Mouse (Mus musculus) splenic B cell, adult 2 months (primary cell): ENCODE measurements at regions not wholly inside any gene's neighbourhood (a gene's known extent, or its start where the extent isn't known, plus 50 kb on each side); places are given as distances from the start of the nearest gene placed in this dataset.

Experiments used
- DNase-seq: peaks from one replicate; pipeline ENCODE4 v3.0.0-alpha.2; 2011; ENCODE audit warnings: low read depth, low spot score
- H3K27me3 ChIP-seq: 2 replicates; pipeline ENCODE4 v1.6.1; 2012; ENCODE audit warnings: mild to moderate bottlenecking, low read length, moderate library complexity, mixed read lengths; ENCODE audit not compliant: control insufficient read depth, poor library complexity, insufficient read depth, severe bottlenecking
- H3K36me3 ChIP-seq: 2 replicates; pipeline ENCODE4 v1.6.1; 2012; ENCODE audit warnings: mild to moderate bottlenecking, low read length, moderate library complexity, mixed read lengths; ENCODE audit not compliant: control insufficient read depth, poor library complexity, insufficient read depth, severe bottlenecking

DNA sequence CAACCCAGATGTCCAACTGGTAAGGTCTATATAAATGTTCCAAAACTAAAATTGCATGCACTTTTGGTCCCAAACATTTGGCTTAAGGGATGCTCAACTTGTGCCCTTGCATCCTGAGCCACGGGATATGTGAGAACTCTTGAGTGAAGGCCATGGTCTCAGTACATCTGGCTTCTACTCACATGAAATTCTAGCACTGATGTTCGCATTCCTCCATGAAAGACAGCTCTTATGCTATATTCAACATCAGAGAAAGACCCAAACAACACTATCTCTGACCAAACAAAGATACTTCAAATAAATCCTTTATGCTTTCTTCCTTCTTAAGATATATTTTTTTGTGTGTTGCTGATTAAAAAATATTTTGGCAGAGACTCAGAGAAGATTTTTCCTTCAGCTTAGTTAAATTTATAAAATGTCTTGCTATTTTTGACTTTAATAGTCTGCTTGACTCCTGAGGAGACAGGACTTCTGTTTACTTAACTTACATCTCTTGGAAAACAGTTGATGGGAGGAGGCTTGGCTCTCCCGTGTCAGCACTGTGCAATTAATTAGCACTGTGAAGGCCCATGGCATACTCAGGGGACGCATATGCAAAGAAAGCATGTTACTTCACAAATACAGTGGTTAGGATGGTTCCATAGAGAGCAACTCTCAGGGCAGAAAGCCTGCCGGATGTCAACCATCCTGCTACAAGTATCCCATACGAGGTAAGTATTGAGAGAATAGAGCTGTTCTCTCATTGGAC, 230.9 kb downstream of the Gm19410 start:
- Histone ChIP-seq H3K27me3 (no peaks in the 10 kb centered on the region), H3K36me3 (no peaks in the 10 kb centered on the region)
- no peak for DNase-seq

DNA sequence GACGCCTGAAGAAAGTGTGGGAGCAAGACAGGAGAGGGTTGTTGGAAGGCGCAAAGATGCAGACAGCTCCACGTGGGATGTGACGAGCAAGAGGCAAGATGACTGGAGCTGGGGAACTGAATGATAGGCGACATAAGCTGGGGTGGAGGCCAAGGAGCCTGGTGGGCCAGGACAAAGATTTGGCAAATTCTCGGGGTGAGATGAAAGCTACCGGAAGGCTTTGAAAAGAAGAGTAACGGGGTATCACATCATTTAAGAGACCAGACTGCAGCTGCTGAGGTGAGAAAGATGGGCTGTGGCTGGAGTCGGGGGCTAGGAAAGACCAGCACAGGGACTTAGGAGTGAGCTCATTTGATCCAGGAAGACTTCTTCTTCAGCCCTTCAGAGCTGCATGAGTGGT, 234.0 kb downstream of the Gm19410 start:
- Histone ChIP-seq H3K27me3 (no peaks in the 10 kb centered on the region), H3K36me3 (no peaks in the 10 kb centered on the region)
- no peak for DNase-seq

DNA sequence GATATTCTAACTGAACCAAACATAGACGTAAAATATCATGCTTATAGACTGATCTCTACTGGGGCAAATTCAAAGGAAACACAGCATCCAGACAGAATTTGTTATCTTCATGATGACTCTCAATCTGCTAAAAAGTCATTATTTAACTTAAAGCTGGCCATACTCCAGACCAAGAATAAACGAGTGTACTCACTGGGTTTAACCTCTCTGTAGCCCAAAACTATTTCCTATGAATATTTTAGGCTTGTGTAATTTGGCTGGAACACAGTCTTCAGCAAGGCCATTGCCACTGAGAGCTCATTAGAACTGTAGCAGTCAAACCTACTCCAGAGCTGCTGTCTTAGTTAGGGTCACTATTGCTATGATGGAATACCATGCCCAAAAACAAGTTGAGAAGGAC, 238.8 kb downstream of the Gm19410 start:
- Histone ChIP-seq H3K27me3 (no peaks in the 10 kb centered on the region), H3K36me3 (no peaks in the 10 kb centered on the region)
- no peak for DNase-seq

DNA sequence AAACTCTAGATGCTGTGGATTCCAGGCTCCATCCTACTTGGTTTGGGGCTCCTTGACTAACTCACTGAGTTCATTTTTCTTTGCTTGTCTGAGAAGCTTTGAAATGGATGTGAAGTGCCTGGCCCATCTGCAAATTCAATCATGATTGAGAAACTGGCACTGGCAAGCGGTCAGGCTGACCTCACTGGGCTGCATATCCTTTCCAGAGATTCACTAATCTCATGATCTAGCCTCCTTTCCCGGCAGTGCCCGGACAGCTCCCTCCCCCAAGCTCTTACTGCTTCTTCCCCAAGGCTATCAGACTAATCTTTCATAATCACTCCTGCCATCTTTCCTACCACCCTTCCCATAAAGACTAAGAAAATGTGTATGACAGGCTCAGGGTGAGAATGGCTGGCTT, 239.9 kb downstream of the Gm19410 start:
- no peak for DNase-seq
- Histone ChIP-seq H3K36me3 (no peaks in the 10 kb centered on the region), H3K27me3 (no peaks in the 10 kb centered on the region)

DNA sequence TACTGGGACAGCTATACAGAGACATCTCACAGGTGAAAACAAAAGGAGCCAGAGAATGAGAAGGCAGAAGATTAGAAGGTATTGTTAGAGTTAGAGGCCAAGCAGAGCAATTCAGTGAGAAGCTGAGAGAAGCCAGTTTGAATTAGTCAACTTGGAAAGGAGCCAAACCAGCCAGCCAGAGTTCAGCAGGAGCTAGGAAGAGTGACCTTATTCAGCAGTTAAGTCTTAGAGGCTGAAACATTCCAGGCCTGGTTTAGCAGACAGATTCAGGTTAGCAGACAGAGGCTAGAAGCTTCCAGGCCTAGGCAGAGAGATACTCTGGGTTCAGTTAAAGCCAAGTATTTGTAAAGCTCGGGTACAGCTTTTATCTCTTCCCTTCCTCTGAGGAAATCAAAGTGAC, 242.1 kb downstream of the Gm19410 start:
- H3K27me3 ChIP-seq, result no peaks in the 10 kb centered on the region
- no peaks in the 10 kb centered on the region for H3K36me3 ChIP-seq
- DNase-seq, result no peak

DNA sequence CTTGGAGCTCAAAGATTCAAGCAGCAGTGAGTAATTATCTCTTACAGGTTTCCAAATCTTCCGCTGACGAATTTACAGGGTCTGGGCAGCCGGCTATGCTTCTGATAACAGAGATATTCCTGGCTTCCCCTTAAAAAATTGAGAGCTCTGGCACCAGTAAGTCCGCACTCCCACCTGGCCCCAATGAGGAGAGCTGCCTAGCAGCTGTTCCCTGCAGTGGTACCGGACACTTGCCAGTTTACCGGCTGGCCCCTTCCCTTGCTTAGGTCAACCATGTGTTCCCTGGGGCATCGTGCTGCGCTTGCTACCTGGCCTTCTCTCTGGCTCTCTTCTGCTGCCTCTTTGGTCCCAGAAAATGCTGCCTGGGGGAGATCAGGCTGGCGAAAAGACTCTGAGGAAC, 244.0 kb downstream of the Gm19410 start:
- no peak for DNase-seq
- H3K36me3 ChIP-seq, result no peaks in the 10 kb centered on the region
- no peaks in the 10 kb centered on the region for H3K27me3 ChIP-seq

DNA sequence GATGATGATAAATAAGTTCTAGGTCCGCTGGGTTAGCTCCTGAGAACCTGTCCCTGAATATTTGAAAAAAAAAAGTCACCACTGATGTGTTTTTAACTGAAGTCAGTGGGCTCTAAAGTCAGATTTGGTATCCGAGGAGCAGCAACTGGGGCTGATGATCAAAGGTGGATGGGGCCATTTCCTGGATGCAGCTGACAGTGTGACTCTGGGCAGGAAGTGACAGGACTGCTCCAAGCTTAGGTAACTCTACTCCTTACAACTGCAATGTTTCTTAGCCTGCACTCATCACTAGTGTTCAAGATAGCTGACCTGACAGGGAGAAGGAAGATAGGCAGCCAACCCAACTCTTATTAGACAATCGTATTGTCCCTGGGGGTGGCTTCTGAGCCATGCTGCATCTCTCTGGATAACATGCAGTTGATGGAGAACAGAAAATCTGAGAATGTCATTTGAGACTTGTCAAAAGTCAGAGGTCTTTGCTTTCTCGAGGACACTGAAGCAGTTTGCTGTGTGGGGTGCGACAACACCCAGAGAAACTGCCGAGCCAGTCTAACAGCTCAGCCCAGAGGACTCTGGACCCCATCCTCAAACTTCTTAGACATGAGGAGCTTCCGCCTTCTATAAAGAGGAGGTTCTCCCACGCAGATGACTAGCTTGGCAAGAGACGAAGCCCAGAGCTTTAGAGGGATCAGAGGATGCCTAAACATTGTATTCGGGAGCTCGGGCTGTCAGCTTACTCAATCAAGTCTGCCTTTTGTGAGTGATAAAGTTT, 245.0 kb downstream of the Gm19410 start:
- no peak for DNase-seq
- Histone ChIP-seq H3K36me3 (no peaks in the 10 kb centered on the region), H3K27me3 (no peaks in the 10 kb centered on the region)

DNA sequence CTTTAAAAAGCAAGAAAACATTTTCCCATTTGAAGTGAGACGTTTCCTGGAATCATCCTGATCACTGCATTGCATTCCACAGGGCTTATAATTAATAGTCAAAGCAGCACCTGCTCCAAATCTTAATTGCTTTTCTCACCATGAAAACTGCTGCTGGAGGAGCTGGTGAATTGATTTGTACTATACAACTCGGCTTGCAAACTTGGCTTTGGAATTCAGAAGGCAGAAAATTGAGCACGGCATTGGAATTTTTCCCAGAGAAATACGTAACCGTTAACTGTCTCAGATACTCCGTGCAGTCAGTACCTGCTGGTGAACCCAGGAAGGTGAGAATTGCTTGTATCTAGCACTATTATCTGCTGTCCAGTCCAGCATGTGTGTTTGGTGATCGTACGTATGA, 249.3 kb downstream of the Gm19410 start:
- Histone ChIP-seq H3K36me3 (no peaks in the 10 kb centered on the region), H3K27me3 (no peaks in the 10 kb centered on the region)
- no peak for DNase-seq

DNA sequence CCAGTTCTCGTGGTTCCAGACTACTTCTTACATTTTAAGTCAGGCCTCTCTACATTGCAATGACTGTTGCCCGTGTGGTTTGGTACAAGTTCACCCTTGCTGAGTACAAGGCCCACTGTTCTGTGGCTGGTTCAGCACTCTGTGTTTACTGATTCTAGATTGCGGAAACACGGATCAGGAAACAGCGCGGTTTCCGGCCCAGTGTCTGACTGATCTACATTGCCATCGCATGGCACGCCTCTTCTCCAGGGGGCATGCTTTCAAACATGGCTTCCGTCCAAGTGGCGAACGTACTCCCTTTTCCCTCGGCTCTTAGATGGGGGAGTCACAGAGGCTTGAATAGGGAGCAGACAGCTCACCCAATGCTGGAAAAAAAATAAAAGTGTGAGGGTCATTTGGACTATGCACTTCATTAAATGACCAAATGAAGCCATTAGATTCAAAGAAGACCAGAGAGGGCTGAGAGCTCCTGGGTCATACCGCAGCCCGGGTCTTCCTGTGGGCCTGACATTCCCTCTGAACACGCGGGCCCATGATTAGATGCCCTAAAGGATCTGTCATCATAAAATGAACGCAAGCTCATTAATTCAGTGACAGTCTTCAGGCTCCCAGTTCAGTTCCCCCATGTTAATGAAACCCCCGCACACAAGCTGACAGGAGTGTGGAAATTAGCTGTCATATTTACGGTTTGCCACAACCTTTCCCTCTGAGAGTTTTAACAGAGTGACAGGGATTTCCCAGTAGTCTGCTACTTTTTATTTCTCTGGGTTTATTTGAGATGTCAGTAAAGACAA, 250.9 kb downstream of the Gm19410 start:
- H3K36me3 ChIP-seq, result no peaks in the 10 kb centered on the region
- H3K27me3 ChIP-seq, result no peaks in the 10 kb centered on the region
- peak; percentile 46 for DNase-seq

DNA sequence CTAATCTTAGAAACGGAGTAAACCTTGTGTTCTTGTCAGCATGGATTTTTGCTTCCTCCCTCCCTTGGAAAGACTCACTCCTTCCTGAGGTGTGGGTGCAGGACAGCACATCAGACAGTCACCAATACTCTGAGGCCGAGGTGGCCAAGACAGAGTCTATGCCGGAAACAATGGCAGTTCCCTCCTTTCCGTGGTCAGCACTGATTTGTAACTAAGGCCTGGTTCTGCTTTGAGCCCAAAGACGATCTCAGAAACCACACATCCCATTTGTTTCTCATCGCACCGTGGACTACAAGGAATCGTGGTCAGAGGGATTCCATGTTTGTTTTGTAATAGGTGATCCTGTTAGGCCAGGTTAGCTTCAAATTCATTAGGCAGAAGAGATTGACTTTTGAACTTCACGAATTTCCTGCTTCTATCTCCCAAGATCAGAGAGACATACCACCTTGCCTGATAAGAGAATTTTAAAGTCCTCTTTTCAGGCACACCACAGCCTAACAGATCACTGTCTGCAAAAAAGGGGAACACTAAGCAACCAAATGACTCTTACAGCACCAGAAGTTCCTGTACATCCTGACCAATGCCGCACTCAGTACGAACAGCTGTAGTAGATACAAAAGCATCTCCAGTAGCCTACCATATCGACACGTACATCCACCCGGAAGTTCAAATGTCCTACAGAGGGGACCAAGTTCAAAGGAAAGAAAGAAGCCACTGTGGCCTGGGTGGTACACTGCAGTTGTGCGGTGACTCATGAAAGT, 253.6 kb downstream of the Gm19410 start:
- no peaks in the 10 kb centered on the region for H3K36me3 ChIP-seq
- peak; percentile 34 for DNase-seq
- H3K27me3 ChIP-seq, result no peaks in the 10 kb centered on the region

DNA sequence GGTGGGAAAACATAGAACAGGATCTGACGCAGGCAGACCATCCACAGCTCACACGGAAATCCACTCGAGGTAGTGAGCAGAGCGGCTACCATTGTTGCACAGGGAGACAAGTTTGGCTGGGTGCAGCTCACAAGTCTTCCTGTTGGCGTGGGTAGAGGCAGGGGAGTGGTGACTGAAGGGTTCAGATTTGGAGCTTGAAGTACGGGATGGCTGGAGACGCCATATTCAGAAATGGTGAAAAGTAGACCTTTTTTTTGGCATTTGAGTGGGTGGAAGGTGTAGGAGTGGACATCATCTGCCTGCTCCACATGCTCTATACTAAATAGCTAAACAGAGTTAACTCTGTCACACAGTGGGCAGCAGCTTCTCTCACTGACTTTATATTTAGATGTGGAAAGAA, 254.3 kb downstream of the Gm19410 start:
- DNase-seq, result no peak
- H3K36me3 ChIP-seq, result no peaks in the 10 kb centered on the region
- H3K27me3 ChIP-seq, result no peaks in the 10 kb centered on the region

DNA sequence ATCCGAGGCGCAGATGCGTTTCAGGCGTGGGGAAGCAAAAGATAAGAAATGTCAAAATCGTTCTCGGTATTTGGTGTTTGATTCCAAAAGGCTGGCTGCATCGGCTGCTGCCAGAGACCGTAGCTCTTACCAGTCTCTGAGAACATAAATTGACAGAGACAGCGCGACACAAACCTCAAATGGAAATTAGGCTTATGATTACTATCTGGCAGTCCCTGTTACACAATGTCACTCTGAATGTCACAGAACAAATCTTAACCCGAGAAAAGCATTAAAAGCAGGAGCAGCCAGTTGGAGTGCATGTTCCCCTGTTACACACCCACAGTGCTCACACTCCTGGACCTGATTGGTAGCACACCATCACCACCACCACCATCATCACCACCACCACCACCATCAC, 262.0 kb downstream of the Gm19410 start:
- Histone ChIP-seq H3K27me3 (no peaks in the 10 kb centered on the region), H3K36me3 (no peaks in the 10 kb centered on the region)
- no peak for DNase-seq

DNA sequence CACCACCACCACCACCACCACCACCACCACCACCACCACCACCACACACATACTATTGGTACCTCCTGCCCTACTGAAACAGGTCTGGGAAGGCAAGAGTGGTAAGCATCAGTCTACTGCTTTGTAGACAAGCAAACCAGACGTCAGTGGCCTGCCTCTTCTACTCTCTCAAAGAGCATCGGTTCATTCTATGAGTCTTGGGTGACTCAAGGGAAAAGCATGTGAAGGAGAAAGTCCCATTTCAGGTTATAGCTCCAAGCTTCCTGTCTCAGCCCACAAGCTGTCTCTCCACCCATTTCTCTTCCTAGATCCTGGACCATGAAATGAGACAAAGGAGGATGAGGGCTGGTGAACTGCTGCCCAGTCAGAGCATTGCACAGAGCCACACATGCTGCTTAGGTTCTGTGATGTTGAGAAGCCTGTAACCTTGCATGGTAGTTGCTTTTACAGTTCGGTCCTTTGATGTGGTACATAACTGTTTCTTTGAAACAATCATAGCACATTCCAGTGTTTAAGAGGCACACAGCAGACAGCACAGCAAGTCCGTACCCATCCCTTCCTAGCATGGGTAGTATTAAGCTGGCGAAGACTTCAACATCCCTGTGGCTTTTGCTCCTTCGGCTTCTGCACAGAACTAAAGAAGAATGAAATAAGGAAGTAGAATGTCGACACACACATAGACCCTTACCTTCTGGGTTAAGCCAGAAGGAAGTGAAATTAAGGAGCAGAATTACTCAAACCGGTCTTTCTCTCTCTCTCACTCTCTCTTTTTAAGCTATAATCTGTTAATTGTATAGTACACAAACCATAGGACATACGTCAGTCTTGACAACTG, 262.7 kb downstream of the Gm19410 start:
- Histone ChIP-seq H3K36me3 (no peaks in the 10 kb centered on the region), H3K27me3 (no peaks in the 10 kb centered on the region)
- DNase-seq, result peak; percentile 53

DNA sequence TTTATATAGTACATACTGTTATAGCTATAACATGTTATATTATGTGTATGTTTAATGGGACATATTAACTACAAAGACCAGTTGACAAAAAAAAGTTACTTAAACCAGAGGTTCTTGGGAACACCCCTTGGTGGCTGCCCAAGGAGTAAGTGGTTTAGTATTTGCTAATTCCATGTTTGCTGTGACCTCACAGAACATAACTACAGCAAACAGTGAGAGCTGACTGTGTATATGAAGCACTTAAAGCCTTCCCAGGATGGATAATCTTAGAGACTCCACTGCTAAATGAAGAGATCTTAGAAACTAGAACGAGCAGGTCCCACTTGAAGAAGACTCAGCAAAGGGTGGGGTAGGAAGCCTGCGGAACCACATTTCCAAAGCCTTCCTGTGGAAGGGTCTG, 263.9 kb downstream of the Gm19410 start:
- DNase-seq, result no peak
- no peaks in the 10 kb centered on the region for H3K27me3 ChIP-seq
- H3K36me3 ChIP-seq, result no peaks in the 10 kb centered on the region
